Comparison of ENCODE assay signal across 10 mouse cellular contexts in genomic region chr1:174482567-174482966, GRCm38 (mm10). TPM values are rescaled to one million over a fixed set of nuclear protein-coding genes. Genes with fewer than 3 reads are reported as not detected.
"Had no signal": no experiment of that assay in that cellular context is flagged by ENCODE, and none has a peak within 500 bp of the region (broad histone marks: within the 10 kb centered on the region; RNA-seq: fewer than 3 reads in every experiment).

No protein-coding gene starts in this region.

- DNase-seq: kidney, adult 2 months; kidney, postnatal 14 days; layer of hippocampus, postnatal 36 days; liver; liver, embryonic 13.5 days; liver, postnatal 0 days; lung, postnatal 14 days; thymus, postnatal 36 days had no signal

RNA-seq across cellular contexts. Expression of gene Olfr220, which starts 40.7 kb away (rescaled TPM):
- total RNA-seq: layer of hippocampus, postnatal 36 days; left cerebral cortex, postnatal 25 days; megakaryocyte-erythroid progenitor cell, adult 5-6 weeks had no signal

RNA-seq across cellular contexts. Expression of gene Olfr414, which starts 58.7 kb away (rescaled TPM):
- total RNA-seq: layer of hippocampus, postnatal 36 days; left cerebral cortex, postnatal 25 days had no signal
